Mouse (Mus musculus): ENCODE data around the gene AC131692.1. TPM values are rescaled to one million over a fixed set of nuclear protein-coding genes. Genes with fewer than 3 reads are reported as not detected.

AC131692.1 gene
- total and polyA plus RNA-seq, 3 experiments, result 0.39 to 2.9 TPM; not detected in 1

GRCm38 (mm10) chr19:6140678-6141393 lies 46.6 kb downstream of the AC131692.1 start, which contains the start of gene Batf2 (continued):
- no peak for TF ChIP-seq UBTF (IDR thresholded peaks at IDR 0.05; ENCODE audit: borderline replicate concordance, insufficient read depth, low read depth, low read length)
- TF ChIP-seq NELFE (IDR thresholded peaks at IDR 0.05; ENCODE audit: low read depth, low read length), result peak; percentile 89; the same call in 1 of the 2 replicates
- TF ChIP-seq GABPA (IDR thresholded peaks at IDR 0.05; ENCODE audit: low read depth, low read length), result no peak
- TF ChIP-seq CHD2 (IDR thresholded peaks at IDR 0.05; ENCODE audit: low read length), result no peak

GRCm38 (mm10) chr19:6141394-6141749 lies 47.2 kb downstream of the AC131692.1 start, which contains the start of gene Arl2:
Gene Arl2, minus strand, starts transcription at chr19:6141548.
- H3K36me3 ChIP-seq (ENCODE audit: control insufficient read depth in 1 of 2, insufficient read depth in 2 of 2, low read length in 2 of 2), result peaks cover 0 to 7% of the 10 kb centered on the region in 2 experiments; a peak in 2 of 4 replicates
- peak; percentile 96 for DNase-seq (ENCODE audit: low read depth, low spot score)
- peak within 1 kb of the TSS; percentile 93 for H3K27ac ChIP-seq (ENCODE audit: control insufficient read depth, low read depth, low read length)
- TF ChIP-seq ELF1 (IDR thresholded peaks at IDR 0.05; ENCODE audit: low read depth, low read length) (0 out of 2 replicates have a peak, but pooled peaks have one; percentile 36), SMC3 (IDR thresholded peaks at IDR 0.05; ENCODE audit: low read depth, low read length) (peak; percentile 52), GABPA (IDR thresholded peaks at IDR 0.05; ENCODE audit: low read depth, low read length) (no peak), KAT2A (conservative IDR thresholded peaks at IDR 0.05; ENCODE audit: low read depth, low read length) (0 out of 2 replicates have a peak, but pooled peaks have one; percentile 41), MAZ (IDR thresholded peaks at IDR 0.05; ENCODE audit: low read depth, low read length) (no peak), USF1 (IDR thresholded peaks at IDR 0.05; ENCODE audit: low read depth, low read length) (no peak), POLR2AphosphoS5 (IDR thresholded peaks at IDR 0.05; ENCODE audit: borderline replicate concordance, low read depth, low read length) (no peak), ZKSCAN1 (IDR thresholded peaks at IDR 0.05; ENCODE audit: low read depth, low read length) (no peak), JUND (IDR thresholded peaks at IDR 0.05; ENCODE audit: low read depth, low read length) (0 out of 2 replicates have a peak, but pooled peaks have one; percentile 60), ZMIZ1 (IDR thresholded peaks at IDR 0.05; ENCODE audit: low read depth, low read length) (no peak; the same call in 1 of the 2 replicates), NRF1 (IDR thresholded peaks at IDR 0.05; ENCODE audit: insufficient read depth, low read depth, low read length, poor library complexity, severe bottlenecking) (no peak), USF2 (IDR thresholded peaks at IDR 0.05; ENCODE audit: borderline replicate concordance in 1 of 2, insufficient read depth in 1 of 2, low read depth in 1 of 2, low read length in 2 of 2) (no peak), EP300 (IDR thresholded peaks at IDR 0.05; ENCODE audit: low read depth in 1 of 2, low read length in 2 of 2) (peak in 1 of 2 experiments; percentile 46; a peak in 2 of 4 replicates), MYC (IDR thresholded peaks at IDR 0.05; ENCODE audit: low read depth, low read length) (peak; percentile 79), ZC3H11A (IDR thresholded peaks at IDR 0.05; ENCODE audit: low read depth, low read length) (peak; percentile 41), ZNF384 (IDR thresholded peaks at IDR 0.05; ENCODE audit: low read depth, low read length) (no peak), UBTF (IDR thresholded peaks at IDR 0.05; ENCODE audit: borderline replicate concordance, insufficient read depth, low read depth, low read length) (no peak), RCOR1 (IDR thresholded peaks at IDR 0.05; ENCODE audit: low read depth, low read length) (0 out of 2 replicates have a peak, but pooled peaks have one; percentile 27), CHD1 (IDR thresholded peaks at IDR 0.05; ENCODE audit: low read depth, low read length) (peak; percentile 56; the same call in 1 of the 2 replicates), HCFC1 (IDR thresholded peaks at IDR 0.05; ENCODE audit: low read depth, low read length) (peak; percentile 55; the same call in 1 of the 2 replicates), MEF2A (IDR thresholded peaks at IDR 0.05; ENCODE audit: extremely low read depth, insufficient replicate concordance, low read depth, low read length, poor library complexity, severe bottlenecking) (peak; percentile 28; the same call in 1 of the 2 replicates), TBP (IDR thresholded peaks at IDR 0.05; ENCODE audit: low read depth, low read length) (peak; percentile 77), NELFE (IDR thresholded peaks at IDR 0.05; ENCODE audit: low read depth, low read length) (peak; percentile 20), TAL1 (IDR thresholded peaks at IDR 0.05; ENCODE audit: low read length) (no peak), MXI1 (IDR thresholded peaks at IDR 0.05; ENCODE audit: low read depth, low read length) (peak; percentile 66), MAX (IDR thresholded peaks at IDR 0.05; ENCODE audit: low read length) (no peak), ETS1 (IDR thresholded peaks at IDR 0.05; ENCODE audit: low read depth, low read length) (no peak), TCF12 (IDR thresholded peaks at IDR 0.05; ENCODE audit: low read depth, low read length) (peak; percentile 41), CHD2 (IDR thresholded peaks at IDR 0.05; ENCODE audit: low read length) (no peak), GATA1 (IDR thresholded peaks at IDR 0.05; ENCODE audit: low read depth, low read length) (no peak), CTCF (IDR thresholded peaks at IDR 0.05 in 2 of 3, conservative IDR thresholded peaks at IDR 0.05 in 1 of 3; ENCODE audit: control insufficient read depth in 1 of 3, insufficient read depth in 1 of 3, low read depth in 2 of 3, low read length in 3 of 3, poor library complexity in 1 of 3, severe bottlenecking in 1 of 3) (peak; percentile 61 to 72 (median 70); a peak in 5 of 6 replicates)

More at GRCm38 (mm10) chr19:6141394-6141749, 47.2 kb downstream of the AC131692.1 start, which contains the start of gene Arl2:
- peak within 1 kb of the TSS; percentile 73 to 74 for H3K4me3 ChIP-seq (ENCODE audit: control insufficient read depth in 1 of 2, insufficient read depth in 1 of 2, low read depth in 2 of 2, low read length in 2 of 2)
- H3K79me2 ChIP-seq (ENCODE audit: control insufficient read depth, insufficient read depth, low read length, poor library complexity), result peaks cover 5% of the 10 kb centered on the region; the same call in 1 of the 2 replicates
- H3K4me1 ChIP-seq (ENCODE audit: control insufficient read depth in 1 of 2, insufficient read depth in 2 of 2, low read length in 2 of 2), result peaks cover 2 to 11% of the 10 kb centered on the region in 2 experiments; a peak in 3 of 4 replicates
- no peaks in the 10 kb centered on the region for H3K27me3 ChIP-seq (ENCODE audit: control insufficient read depth in 1 of 2, insufficient read depth in 2 of 2, low read length in 2 of 2)
- H3K9me3 ChIP-seq (replicated peaks; ENCODE audit: insufficient read depth, low read length), result no peaks in the 10 kb centered on the region
- peak within 1 kb of the TSS; percentile 88 for H3K9ac ChIP-seq (ENCODE audit: control insufficient read depth, low read depth, low read length, poor library complexity, severe bottlenecking)
